Mouse (Mus musculus) splenic B cell, adult 2 months (primary cell): ENCODE results near the gene N4bp1.

Experiments used
- DNase-seq: peaks from one replicate; pipeline ENCODE4 v3.0.0-alpha.2; 2011; ENCODE audit warnings: low read depth, low spot score
- H3K27me3 ChIP-seq: 2 replicates; pipeline ENCODE4 v1.6.1; 2012; ENCODE audit warnings: mild to moderate bottlenecking, low read length, moderate library complexity, mixed read lengths; ENCODE audit not compliant: control insufficient read depth, poor library complexity, insufficient read depth, severe bottlenecking
- H3K36me3 ChIP-seq: 2 replicates; pipeline ENCODE4 v1.6.1; 2012; ENCODE audit warnings: mild to moderate bottlenecking, low read length, moderate library complexity, mixed read lengths; ENCODE audit not compliant: control insufficient read depth, poor library complexity, insufficient read depth, severe bottlenecking

Gene N4bp1

DNA sequence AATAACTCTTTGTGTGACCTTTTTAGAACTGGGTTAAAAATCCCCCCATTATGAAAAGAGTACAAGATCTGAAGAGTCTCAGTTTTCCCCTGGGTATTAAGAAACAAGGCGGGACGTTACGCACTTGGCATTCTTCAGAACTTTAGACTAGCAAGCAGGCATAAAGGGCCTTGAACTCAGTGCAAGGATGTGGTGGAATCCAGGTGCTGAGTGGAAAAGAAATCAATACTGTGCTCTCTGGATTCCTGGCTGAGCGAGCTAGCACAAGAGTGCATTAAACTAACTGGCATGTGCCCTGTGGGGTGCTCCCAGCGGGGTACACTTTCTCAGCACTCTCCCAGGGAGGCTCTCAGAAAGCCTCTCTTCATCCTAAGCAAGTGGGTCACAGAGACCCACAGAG lies 122.3 kb downstream of the N4bp1 start:
- no peaks in the 10 kb centered on the region for H3K27me3 ChIP-seq
- H3K36me3 ChIP-seq: no peaks in the 10 kb centered on the region
- no peak for DNase-seq

DNA sequence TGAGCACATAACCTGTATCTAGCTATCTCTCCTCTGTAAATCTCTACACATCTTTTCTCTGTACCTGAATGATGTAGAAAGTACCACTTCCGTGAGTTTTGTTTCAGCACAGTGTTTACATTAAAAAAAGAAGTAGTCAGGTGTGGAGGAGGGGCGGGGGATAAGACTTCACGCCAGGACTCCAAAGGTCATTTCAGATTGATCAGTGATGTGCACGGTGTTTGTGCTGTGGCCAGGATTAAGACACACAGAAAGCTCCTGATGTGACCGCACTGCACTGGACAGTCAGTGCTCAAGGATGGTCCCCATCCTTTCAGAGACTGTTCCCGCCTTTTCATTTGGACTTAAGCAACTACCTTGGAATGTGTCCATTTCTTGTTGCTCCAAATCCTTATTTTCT lies 124.3 kb downstream of the N4bp1 start:
- H3K27me3 ChIP-seq: no peaks in the 10 kb centered on the region
- no peak for DNase-seq
- H3K36me3 ChIP-seq: no peaks in the 10 kb centered on the region

GRCm38 (mm10) chr8:86759090-86759491 lies 126.0 kb downstream of the N4bp1 start:
- no peak for DNase-seq
- H3K36me3 ChIP-seq: no peaks in the 10 kb centered on the region
- no peaks in the 10 kb centered on the region for H3K27me3 ChIP-seq

- Histone ChIP-seq H3K27me3 (no peaks in the 10 kb centered on the region), H3K36me3 (no peaks in the 10 kb centered on the region)
- no peak for DNase-seq
These were observed 126.4 kb downstream of the N4bp1 start for GRCm38 (mm10) chr8:86758651-86759050.
